Mouse (Mus musculus) forebrain, embryonic 11.5 days (tissue): ENCODE data around the gene Ankrd13b. TPM values are rescaled to one million over a fixed set of nuclear protein-coding genes. Genes with fewer than 3 reads are reported as not detected.

Source experiments
- ATAC-seq: fragments of 200-750 bp; cut with Nextera tagmentation; replicated peaks from 2 replicates; pipeline ENCODE4 v1.8.0; 2017; ENCODE audit warnings: moderate TSS enrichment; ENCODE audit not compliant: low FRiP score
- DNase-seq: peaks from one replicate; pipeline ENCODE4 v3.0.0-alpha.2; 2017; ENCODE audit warnings: low spot score
- H3K27ac ChIP-seq: fragments of 300-500 bp; sonication (generic); 2 replicates; pipeline ENCODE4 v1.5.1; 2014; ENCODE audit warnings: low read depth, low read length
- H3K27me3 ChIP-seq: fragments of 300-500 bp; sonication (generic); 2 replicates; pipeline ENCODE4 v1.6.1; 2014; ENCODE audit warnings: mild to moderate bottlenecking, low read length, mixed read lengths; ENCODE audit not compliant: control insufficient read depth, insufficient read depth
- H3K36me3 ChIP-seq: fragments of 300-500 bp; sonication (generic); 2 replicates; pipeline ENCODE4 v1.6.1; 2014; ENCODE audit warnings: mild to moderate bottlenecking, low read length, moderate library complexity, mixed read lengths; ENCODE audit not compliant: control insufficient read depth, insufficient read depth
- H3K4me1 ChIP-seq: fragments of 300-500 bp; sonication (generic); replicated peaks from 2 replicates; pipeline ENCODE4 v1.6.1; 2014; ENCODE audit warnings: low read length, mixed read lengths; ENCODE audit not compliant: control insufficient read depth, insufficient read depth
- H3K4me2 ChIP-seq: fragments of 300-500 bp; sonication (generic); 2 replicates; pipeline ENCODE4 v1.6.1; 2014; ENCODE audit warnings: low read depth, mild to moderate bottlenecking, low read length, moderate library complexity, mixed read lengths; ENCODE audit not compliant: severe bottlenecking
- H3K4me3 ChIP-seq: fragments of 300-500 bp; sonication (generic); 2 replicates; pipeline ENCODE4 v1.5.1; 2014; ENCODE audit warnings: low read depth, low read length
- H3K9ac ChIP-seq: fragments of 300-500 bp; sonication (generic); 2 replicates; pipeline ENCODE4 v1.6.1; 2014; ENCODE audit warnings: low read length
- H3K9me3 ChIP-seq: fragments of 300-500 bp; sonication (generic); 2 replicates; pipeline ENCODE4 v1.6.1; 2016; ENCODE audit warnings: low read length, mixed read lengths; ENCODE audit not compliant: control insufficient read depth
- WGBS: fragments of 180-500 bp; shearing (Covaris S2); extraction: QIAGEN DNeasy Blood & Tissue Kit; methylation state at CpG from one replicate; pipeline ENCODE4 v1.1.7; 2014; 5-methylcytosine and 5-hydroxymethylcytosine counted together
- polyA plus RNA-seq: library from polyadenylated mRNA; unstranded; fragments of >200 nt; fragmentation: Nextera tagmentation; extraction: Ambion mirVana; gene quantifications from 2 replicates; pipeline ENCODE4 v1.2.1, GENCODE M21; 2014

Ankrd13b gene
- polyA plus RNA-seq, 1 experiment from 2014 or later, result 19.0 TPM

DNA sequence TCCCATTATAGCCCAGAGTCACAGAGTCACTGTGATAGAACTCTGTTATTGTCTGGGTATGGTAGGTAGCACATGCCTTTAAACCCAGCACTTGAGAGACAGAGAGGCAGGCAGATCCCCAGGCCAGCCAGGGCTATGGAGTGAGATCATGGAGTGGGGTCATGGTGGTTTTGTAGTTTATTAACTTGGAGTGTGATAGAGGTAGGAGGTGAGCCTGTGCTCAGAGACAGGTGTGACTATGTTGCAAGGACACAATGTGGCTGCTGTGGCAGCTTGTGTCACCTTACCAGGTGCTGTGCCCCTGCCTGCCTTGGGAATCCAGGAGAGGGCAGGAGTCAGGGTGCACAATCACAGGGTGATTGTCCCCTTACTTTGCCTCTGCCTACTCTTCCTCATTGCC is 6.0 kb upstream of the Ankrd13b start:
- no peak for ATAC-seq
- H3K4me1 ChIP-seq, result peaks cover 45% of the 10 kb centered on the region
- no peak overlapping the region for H3K27ac ChIP-seq
- H3K36me3 ChIP-seq, result no peaks in the 10 kb centered on the region
- H3K27me3 ChIP-seq, result no peaks in the 10 kb centered on the region
- DNase-seq, result no peak
- H3K4me2 ChIP-seq, result no peak overlapping the region
- H3K9ac ChIP-seq, result no peak overlapping the region
- no peak overlapping the region for H3K4me3 ChIP-seq
- no peaks in the 10 kb centered on the region for H3K9me3 ChIP-seq

DNA sequence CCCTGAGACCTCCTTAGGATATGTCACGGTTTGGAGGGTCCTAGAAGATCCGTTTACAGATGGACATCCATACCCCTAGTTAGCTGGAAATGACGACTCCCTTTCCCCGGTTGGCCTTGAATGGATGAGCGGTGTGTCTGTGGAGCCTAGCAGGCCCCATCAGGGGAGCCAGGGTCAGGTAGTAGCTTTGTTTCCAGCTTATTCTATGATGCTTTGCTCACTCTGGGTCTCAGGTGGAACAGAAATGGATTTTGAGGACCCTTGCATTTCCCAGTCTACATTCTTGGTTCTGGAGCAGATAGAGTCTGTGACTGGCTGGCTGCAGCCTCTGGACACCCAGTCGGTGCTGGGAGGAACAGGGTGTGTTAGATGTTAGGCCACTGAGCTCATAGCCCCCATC is 5.3 kb upstream of the Ankrd13b start:
- no peaks in the 10 kb centered on the region for H3K36me3 ChIP-seq
- ATAC-seq (no peak), DNase-seq (no peak)
- peak overlapping the region; percentile 90 for H3K4me2 ChIP-seq
- H3K9ac ChIP-seq, result peak overlapping the region; percentile 27
- H3K4me3 ChIP-seq, result peak overlapping the region; percentile 95; the same call in 1 of the 2 replicates
- H3K9me3 ChIP-seq, result no peaks in the 10 kb centered on the region
- H3K27me3 ChIP-seq, result no peaks in the 10 kb centered on the region
- 81% methylated on average over 6 of the region's 6 CpGs for WGBS
- no peak overlapping the region for H3K27ac ChIP-seq
- peaks cover 48% of the 10 kb centered on the region for H3K4me1 ChIP-seq

DNA sequence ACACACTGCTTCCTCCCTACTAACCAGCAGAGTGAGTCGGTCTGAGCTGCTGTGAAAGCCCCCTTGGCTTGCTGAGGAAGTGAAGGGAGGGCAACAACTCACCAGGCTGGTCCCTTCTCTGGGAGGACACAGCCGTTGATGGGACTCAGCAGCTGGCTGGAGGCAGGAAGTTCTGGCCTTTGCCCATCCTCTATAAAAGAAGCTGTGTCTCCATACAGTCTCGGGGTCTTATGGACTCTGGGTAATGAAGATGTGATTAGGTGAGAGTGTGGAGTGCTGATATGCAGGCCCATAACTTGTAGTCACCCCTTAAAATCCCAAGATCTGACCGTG is 4.8 kb upstream of the Ankrd13b start:
- peaks cover 48% of the 10 kb centered on the region for H3K4me1 ChIP-seq
- DNase-seq (no peak), ATAC-seq (no peak)
- peak overlapping the region; percentile 93 for H3K9ac ChIP-seq
- H3K27me3 ChIP-seq, result no peaks in the 10 kb centered on the region
- no peaks in the 10 kb centered on the region for H3K36me3 ChIP-seq
- WGBS, result 32% methylated on average over 4 of the region's 4 CpGs
- no peak overlapping the region for H3K27ac ChIP-seq
- H3K4me3 ChIP-seq, result peak overlapping the region; percentile 95
- peak overlapping the region; percentile 90 for H3K4me2 ChIP-seq
- no peaks in the 10 kb centered on the region for H3K9me3 ChIP-seq

DNA sequence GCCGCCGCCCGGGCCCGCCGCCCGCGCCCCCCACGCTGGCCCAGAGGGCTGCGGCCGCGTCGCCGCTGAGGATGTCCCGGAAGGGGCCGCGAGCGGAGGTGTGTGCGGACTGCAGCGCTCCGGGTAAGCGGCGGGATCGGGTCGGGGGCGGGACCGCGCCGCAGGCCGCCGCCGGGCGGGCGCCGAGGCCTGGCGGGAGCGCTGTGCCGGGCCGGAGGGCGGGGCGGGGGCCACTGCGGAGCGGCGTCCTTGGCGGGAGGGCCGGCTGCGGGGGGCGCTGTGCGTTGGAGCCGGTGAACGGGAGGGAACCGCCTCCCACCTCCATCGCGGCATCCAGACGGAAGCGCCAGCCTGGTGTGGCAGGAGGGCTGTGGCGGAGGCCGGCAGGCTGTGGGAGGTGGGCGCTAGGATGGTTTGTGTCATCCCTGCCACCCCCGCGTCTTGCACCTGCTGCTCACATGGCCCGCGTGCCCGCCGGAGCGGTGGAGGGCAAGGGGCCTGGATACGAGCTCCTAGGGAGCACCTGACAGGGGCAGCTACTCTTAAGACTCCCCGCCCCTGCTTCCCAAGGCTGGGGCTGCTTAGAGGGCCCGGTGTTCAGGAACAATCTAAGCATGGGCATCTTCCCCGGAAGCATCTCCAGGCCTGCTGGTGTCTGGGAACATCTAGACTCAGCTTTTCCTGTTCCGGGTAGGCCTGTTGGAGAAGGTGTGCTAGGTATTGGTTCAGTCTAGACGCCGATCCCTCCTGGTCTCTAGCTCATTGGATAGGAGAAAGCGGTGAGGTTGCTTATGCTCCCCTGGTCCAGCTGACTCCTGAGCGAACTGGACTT is 4.2 kb upstream of the Ankrd13b start, which contains the start of gene Git1:
Gene Git1 (plus strand): TSS at position 51 of the 832 bp plus-strand sequence.
- H3K9me3 ChIP-seq, result no peaks in the 10 kb centered on the region
- peak within 1 kb of the TSS; percentile 95 for H3K4me3 ChIP-seq

DNA sequence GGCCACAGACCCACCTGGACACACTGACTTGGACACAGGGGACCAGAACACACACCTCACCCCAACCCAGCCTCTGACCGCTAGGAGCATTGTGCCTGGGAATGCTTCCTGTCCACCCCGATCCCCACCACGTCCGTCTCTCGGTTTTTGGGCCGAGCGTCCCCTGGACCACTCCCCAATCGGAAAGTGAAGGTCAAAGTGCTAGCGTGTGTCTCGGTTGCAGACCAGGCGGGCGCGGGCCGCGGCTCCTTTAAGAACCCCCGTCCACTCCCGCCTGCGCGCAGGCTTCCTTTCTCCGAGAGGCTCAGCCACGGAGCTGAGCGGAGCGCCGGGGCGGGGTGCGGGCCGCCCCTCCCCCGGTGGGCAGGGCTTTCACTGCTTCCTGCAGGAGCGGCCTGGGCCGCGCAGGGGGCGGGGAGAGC is 3.4 kb upstream of the Ankrd13b start:
- peak overlapping the region; percentile 83 for H3K4me2 ChIP-seq
- 0% methylated on average over 28 of the region's 32 CpGs for WGBS

More for the DNA sequence above, 4.2 kb upstream of the Ankrd13b start, which contains the start of gene Git1:
- Histone ChIP-seq H3K27ac (peak within 1 kb of the TSS; percentile 70), H3K4me2 (peak within 1 kb of the TSS; percentile 90), H3K36me3 (no peaks in the 10 kb centered on the region), H3K9ac (peak within 1 kb of the TSS; percentile 93), H3K4me1 (peaks cover 48% of the 10 kb centered on the region), H3K27me3 (no peaks in the 10 kb centered on the region)
- ATAC-seq (no peak), DNase-seq (peak; percentile 80)
- WGBS, result 1% methylated on average over 36 of the region's 74 CpGs

DNA sequence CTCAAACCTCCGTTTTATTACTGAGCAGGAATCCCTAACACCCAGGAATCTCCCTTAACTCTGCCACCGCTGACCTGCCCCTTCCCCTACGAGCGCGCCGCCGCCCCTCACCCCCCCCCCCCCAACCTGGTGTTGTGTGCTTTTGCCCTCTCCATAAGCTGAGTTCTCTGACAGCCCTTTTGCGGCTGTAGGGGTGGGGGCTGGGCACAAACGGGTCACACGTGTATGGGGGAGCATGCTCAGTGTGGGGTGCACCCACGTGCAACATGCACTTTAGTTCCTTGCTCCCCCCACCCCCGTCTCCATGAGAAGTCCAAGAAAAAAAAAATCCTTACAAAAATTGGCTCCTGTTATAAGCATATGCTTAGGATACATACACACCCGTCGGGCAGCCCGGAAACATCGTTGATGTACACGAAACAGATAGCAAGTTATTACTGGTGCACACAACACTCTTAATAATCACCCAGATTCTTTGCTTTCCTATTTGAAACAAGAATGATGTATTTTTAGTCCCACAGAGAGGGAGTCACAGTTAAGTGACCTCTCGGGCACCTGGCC is 2.9 kb upstream of the Ankrd13b start:
- Histone ChIP-seq H3K4me2 (peak overlapping the region; percentile 83), H3K36me3 (no peaks in the 10 kb centered on the region), H3K27ac (peak overlapping the region; percentile 70; the same call in 1 of the 2 replicates), H3K9ac (peak overlapping the region; percentile 93), H3K4me1 (peaks cover 51% of the 10 kb centered on the region), H3K9me3 (no peaks in the 10 kb centered on the region), H3K27me3 (no peaks in the 10 kb centered on the region), H3K4me3 (peak overlapping the region; percentile 95)
- WGBS, result under 1% methylated on average over 16 of the region's 18 CpGs
- peak; percentile 71 for DNase-seq
- no peak for ATAC-seq

More for the DNA sequence above, 3.4 kb upstream of the Ankrd13b start:
- DNase-seq, result peak; percentile 95
- ATAC-seq, result peak; percentile 58
- Histone ChIP-seq H3K4me3 (peak overlapping the region; percentile 95), H3K4me1 (peaks cover 51% of the 10 kb centered on the region), H3K9ac (peak overlapping the region; percentile 93), H3K27me3 (no peaks in the 10 kb centered on the region), H3K27ac (peak overlapping the region; percentile 70), H3K36me3 (no peaks in the 10 kb centered on the region), H3K9me3 (no peaks in the 10 kb centered on the region)

DNA sequence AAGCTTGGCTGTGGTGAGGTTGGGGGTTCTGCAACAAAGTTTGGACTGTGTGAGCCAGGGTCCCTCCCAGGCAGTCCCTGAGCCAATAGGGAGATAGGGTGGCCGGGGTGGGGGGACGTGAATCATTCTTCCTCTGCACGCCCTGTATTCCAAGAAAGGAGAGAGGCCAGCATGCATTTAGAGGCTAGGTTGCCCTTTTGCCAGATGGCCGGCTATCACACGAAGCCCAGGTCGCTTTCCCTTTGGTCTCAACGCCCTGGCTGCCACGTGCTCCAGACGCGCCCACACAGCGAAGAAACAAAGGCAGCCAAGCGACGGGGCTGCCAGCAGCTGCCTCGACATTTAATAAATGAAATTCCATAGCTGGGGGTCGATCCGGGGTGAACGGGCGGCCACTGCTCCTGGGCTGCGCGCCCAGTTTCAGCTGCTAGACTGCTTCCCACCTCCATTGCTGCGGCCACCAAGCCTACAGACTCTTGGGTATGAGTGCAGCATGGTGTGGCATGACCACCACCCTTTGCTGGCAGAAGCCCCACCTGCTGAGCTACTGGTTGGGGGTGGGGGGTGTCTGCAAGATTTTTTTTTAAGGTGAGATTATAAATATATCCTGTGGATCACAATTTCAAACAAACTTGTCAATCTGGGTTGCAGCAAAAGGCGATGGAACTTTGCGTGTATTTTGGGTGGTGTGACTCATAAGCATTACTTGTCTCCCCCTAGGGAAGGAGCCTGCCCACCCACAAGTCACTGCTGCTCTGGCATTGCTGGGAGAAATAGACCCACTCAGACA is 2.2 kb upstream of the Ankrd13b start:
- peaks cover 53% of the 10 kb centered on the region for H3K4me1 ChIP-seq
- under 1% methylated on average over 23 of the region's 23 CpGs for WGBS
- DNase-seq, result peak; percentile 87

DNA sequence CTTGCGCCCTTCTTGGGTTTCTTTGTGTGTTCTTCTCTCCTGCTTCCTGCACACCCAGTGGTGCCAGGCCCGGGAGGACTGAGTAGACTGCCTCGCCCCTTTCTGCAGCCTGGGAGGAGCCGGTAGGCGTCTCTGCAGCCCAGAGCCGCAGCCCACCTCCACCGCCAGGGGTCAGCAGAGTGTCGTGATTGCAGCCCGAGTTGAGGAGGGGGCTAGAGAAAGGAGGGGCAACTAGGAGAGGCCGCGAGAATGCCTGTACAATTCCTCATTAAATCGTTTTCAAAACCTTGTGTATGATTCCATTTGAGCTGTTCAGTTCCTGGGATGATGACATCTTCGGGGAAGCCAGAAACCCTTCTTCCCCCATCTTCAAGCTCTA is 1.6 kb upstream of the Ankrd13b start:
- DNase-seq (peak; percentile 99), ATAC-seq (peak; percentile 77)
- Histone ChIP-seq H3K4me2 (peak overlapping the region; percentile 83), H3K9ac (peak overlapping the region; percentile 93), H3K9me3 (no peaks in the 10 kb centered on the region), H3K4me3 (peak overlapping the region; percentile 95), H3K36me3 (no peaks in the 10 kb centered on the region), H3K4me1 (peaks cover 55% of the 10 kb centered on the region), H3K27ac (peak overlapping the region; percentile 88; the same call in 1 of the 2 replicates), H3K27me3 (no peaks in the 10 kb centered on the region)
- WGBS, result under 1% methylated on average over 13 of the region's 13 CpGs

More for the DNA sequence above, 2.2 kb upstream of the Ankrd13b start:
- Histone ChIP-seq H3K36me3 (no peaks in the 10 kb centered on the region), H3K4me3 (peak overlapping the region; percentile 95), H3K9ac (peak overlapping the region; percentile 93), H3K27me3 (no peaks in the 10 kb centered on the region), H3K27ac (peak overlapping the region; percentile 88), H3K9me3 (no peaks in the 10 kb centered on the region), H3K4me2 (peak overlapping the region; percentile 83)
- ATAC-seq, result peak; percentile 70
